Mouse (Mus musculus) kidney, postnatal 0 days (tissue): ENCODE measurements at regions not wholly inside any gene's neighbourhood (a gene's known extent, or its start where the extent isn't known, plus 50 kb on each side); places are given as distances from the start of the nearest gene placed in this dataset.

ENCODE experiments used
- ATAC-seq: fragments of 200-750 bp; cut with Nextera tagmentation; replicated peaks from 2 replicates; pipeline ENCODE4 v1.8.0; 2017; ENCODE audit warnings: low read depth, moderate number of reproducible peaks, moderate TSS enrichment, moderate library complexity; ENCODE audit not compliant: low FRiP score
- DNase-seq: peaks from one replicate; pipeline ENCODE4 v3.0.0-alpha.2; 2016; ENCODE audit warnings: low spot score
- H3K27ac ChIP-seq: fragments of 300-500 bp; sonication (generic); 2 replicates; pipeline ENCODE4 v1.5.1; 2014; ENCODE audit warnings: mild to moderate bottlenecking
- H3K27me3 ChIP-seq: fragments of 300-500 bp; sonication (generic); 2 replicates; pipeline ENCODE4 v1.6.1; 2014; ENCODE audit warnings: low read length, mixed read lengths; ENCODE audit not compliant: insufficient read depth
- H3K36me3 ChIP-seq: fragments of 300-500 bp; sonication (generic); 2 replicates; pipeline ENCODE4 v1.6.1; 2014; ENCODE audit warnings: low read length, mixed read lengths; ENCODE audit not compliant: insufficient read depth
- H3K4me1 ChIP-seq: fragments of 300-500 bp; sonication (generic); replicated peaks from 2 replicates; pipeline ENCODE4 v1.6.1; 2014; ENCODE audit warnings: antibody characterized with exemption, low read length, mixed read lengths; ENCODE audit not compliant: insufficient read depth
- H3K4me2 ChIP-seq: fragments of 300-500 bp; sonication (generic); 2 replicates; pipeline ENCODE4 v1.6.1; 2014; ENCODE audit warnings: mild to moderate bottlenecking, low read length, moderate library complexity, mixed read lengths
- H3K4me3 ChIP-seq: fragments of 300-500 bp; sonication (generic); replicated peaks from 2 replicates; pipeline ENCODE4 v1.5.1; 2014; ENCODE audit warnings: low read depth, low read length
- H3K9ac ChIP-seq: fragments of 300-500 bp; sonication (generic); 2 replicates; pipeline ENCODE4 v1.6.1; 2014; ENCODE audit warnings: low read depth, low read length
- H3K9me3 ChIP-seq: fragments of 300-500 bp; sonication (generic); replicated peaks from 2 replicates; pipeline ENCODE4 v1.6.1; 2016; ENCODE audit warnings: low read length, inconsistent platforms, mixed read lengths
- CTCF ChIP-seq: IDR thresholded peaks from 2 replicates; pipeline ENCODE4 v1.5.1; 2016; ENCODE audit warnings: antibody characterized with exemption, low read depth, mild to moderate bottlenecking, moderate library complexity
- WGBS: fragments of 180-500 bp; shearing (Covaris S2); extraction: QIAGEN DNeasy Blood & Tissue Kit; methylation state at CpG from one replicate; pipeline ENCODE4 v1.1.7; 2014; 5-methylcytosine and 5-hydroxymethylcytosine counted together

GRCm38 (mm10) chr9:71420064-71420463 is 65.7 kb downstream of the Polr2m start:
- no peak overlapping the region for H3K4me2 ChIP-seq
- no peak overlapping the region for H3K9ac ChIP-seq
- WGBS: 57% methylated on average over 5 of the region's 5 CpGs
- H3K4me3 ChIP-seq: no peak overlapping the region
- no peaks in the 10 kb centered on the region for H3K9me3 ChIP-seq
- H3K36me3 ChIP-seq: no peaks in the 10 kb centered on the region
- no peak for TF ChIP-seq CTCF
- DNase-seq (no peak), ATAC-seq (no peak)
- H3K27me3 ChIP-seq: no peaks in the 10 kb centered on the region
- no peaks in the 10 kb centered on the region for H3K4me1 ChIP-seq
- H3K27ac ChIP-seq: no peak overlapping the region

DNA sequence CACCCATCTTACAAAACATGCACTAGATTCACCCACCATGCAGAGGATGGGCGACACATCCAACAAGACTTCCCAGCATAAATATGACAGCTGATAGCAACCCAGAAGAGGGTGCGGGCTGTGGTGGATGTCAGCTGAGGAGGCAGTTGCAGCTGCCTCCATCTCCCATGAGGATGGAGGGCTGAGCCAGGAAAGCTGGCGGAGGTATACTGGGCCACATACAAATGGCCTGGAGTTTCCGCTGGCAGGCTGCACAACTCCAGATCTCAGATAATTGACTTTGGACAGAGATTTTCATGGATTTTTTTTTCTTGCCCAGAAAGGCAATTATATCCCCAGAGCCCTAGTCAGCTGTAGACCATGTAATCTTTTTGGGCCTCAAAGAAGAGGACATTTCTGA is 67.2 kb downstream of the Polr2m start:
- Histone ChIP-seq H3K4me3 (no peak overlapping the region), H3K4me2 (no peak overlapping the region), H3K4me1 (no peaks in the 10 kb centered on the region), H3K9ac (no peak overlapping the region), H3K36me3 (no peaks in the 10 kb centered on the region), H3K9me3 (no peaks in the 10 kb centered on the region), H3K27me3 (no peaks in the 10 kb centered on the region), H3K27ac (no peak overlapping the region)
- DNase-seq (no peak), ATAC-seq (no peak)
- WGBS: 90% methylated on average over 4 of the region's 4 CpGs
- no peak for TF ChIP-seq CTCF

DNA sequence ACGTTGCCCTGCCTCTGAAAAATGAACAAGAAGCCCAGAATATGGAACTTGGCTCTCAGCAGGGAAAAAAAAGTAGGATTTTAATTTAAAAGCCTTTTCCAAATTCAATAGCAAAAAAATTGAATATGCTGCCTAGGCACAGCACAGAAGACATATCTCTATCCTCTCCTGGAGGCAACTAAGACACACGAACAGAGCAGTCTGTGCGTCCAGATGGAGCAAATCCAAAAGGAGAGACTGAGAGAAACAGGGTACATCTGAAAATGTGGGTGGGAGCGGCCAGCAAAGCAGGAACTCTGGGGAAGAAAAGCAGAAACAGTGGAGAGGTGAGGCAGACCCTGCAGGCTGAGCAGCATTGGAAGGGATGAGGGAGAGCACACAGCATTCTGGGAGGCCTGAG is 68.5 kb downstream of the Polr2m start:
- ATAC-seq (no peak), DNase-seq (no peak)
- WGBS: 73% methylated on average over 4 of the region's 4 CpGs
- no peaks in the 10 kb centered on the region for H3K4me1 ChIP-seq
- no peaks in the 10 kb centered on the region for H3K36me3 ChIP-seq
- H3K4me3 ChIP-seq: no peak overlapping the region
- no peaks in the 10 kb centered on the region for H3K9me3 ChIP-seq
- H3K9ac ChIP-seq: no peak overlapping the region
- no peak overlapping the region for H3K4me2 ChIP-seq
- TF ChIP-seq CTCF: no peak
- H3K27ac ChIP-seq: no peak overlapping the region
- H3K27me3 ChIP-seq: no peaks in the 10 kb centered on the region

DNA sequence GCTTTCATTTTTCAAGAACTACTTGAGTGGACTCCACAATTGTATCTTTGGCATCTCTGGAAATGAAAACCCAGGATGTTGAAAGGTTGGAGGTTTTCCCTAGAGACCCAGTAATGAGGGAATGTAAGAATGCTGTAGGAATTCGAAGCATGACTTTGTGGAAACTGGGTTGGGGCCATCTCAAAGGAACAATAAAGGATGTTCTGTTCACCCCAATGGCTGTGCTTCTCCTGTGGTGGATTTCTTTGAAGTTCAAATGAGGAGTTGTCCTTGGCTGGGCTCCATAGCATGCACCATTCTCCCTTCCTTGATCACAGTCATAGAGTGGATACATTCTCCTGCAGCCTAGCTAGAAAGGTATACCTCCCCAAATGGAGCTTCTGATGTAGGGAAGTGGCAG is 74.6 kb downstream of the Polr2m start:
- WGBS: 78% methylated on average over 1 of the region's 1 CpGs
- Histone ChIP-seq H3K4me2 (no peak overlapping the region), H3K9me3 (no peaks in the 10 kb centered on the region), H3K36me3 (no peaks in the 10 kb centered on the region), H3K27me3 (no peaks in the 10 kb centered on the region), H3K4me1 (no peaks in the 10 kb centered on the region), H3K9ac (no peak overlapping the region), H3K4me3 (no peak overlapping the region), H3K27ac (no peak overlapping the region)
- no peak for DNase-seq
- no peak for TF ChIP-seq CTCF
- no peak for ATAC-seq

GRCm38 (mm10) chr9:71409925-71410324 is 75.8 kb downstream of the Polr2m start:
- 100% methylated on average over 1 of the region's 1 CpGs for WGBS
- Histone ChIP-seq H3K9ac (no peak overlapping the region), H3K9me3 (no peaks in the 10 kb centered on the region), H3K4me1 (no peaks in the 10 kb centered on the region), H3K4me3 (no peak overlapping the region), H3K4me2 (no peak overlapping the region), H3K27me3 (no peaks in the 10 kb centered on the region), H3K36me3 (no peaks in the 10 kb centered on the region), H3K27ac (no peak overlapping the region)
- ATAC-seq (no peak), DNase-seq (no peak)
- TF ChIP-seq CTCF: peak; percentile 10; the same call in 1 of the 2 replicates

DNA sequence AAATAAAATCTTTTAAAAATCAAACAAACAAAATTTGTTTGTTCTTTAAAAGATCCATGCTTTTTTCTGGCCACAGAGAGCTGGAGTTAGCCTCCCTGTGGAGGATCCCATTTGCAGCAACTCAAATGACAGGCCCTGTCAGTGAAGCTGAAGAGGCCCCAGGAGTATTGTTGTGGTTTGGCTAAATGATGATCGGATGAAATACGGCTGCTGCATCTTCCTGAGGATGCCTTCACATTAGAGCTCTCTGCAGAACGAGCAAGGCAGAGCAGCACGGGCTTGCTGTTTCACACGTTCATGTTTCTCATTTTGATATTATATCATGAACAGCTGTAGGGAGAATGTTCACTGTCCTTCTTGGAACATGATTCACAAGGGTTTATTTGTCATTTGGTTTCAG is 76.8 kb downstream of the Polr2m start:
- Histone ChIP-seq H3K27me3 (no peaks in the 10 kb centered on the region), H3K4me2 (no peak overlapping the region), H3K9me3 (no peaks in the 10 kb centered on the region), H3K36me3 (no peaks in the 10 kb centered on the region), H3K9ac (no peak overlapping the region), H3K4me3 (no peak overlapping the region), H3K4me1 (no peaks in the 10 kb centered on the region), H3K27ac (no peak overlapping the region)
- ATAC-seq: no peak
- no peak for TF ChIP-seq CTCF
- DNase-seq: no peak
- WGBS: 62% methylated on average over 5 of the region's 5 CpGs

GRCm38 (mm10) chr9:71404396-71405135 is 81.2 kb downstream of the Polr2m start:
- ATAC-seq (no peak), DNase-seq (peak; percentile 40)
- 61% methylated on average over 8 of the region's 8 CpGs for WGBS

More at GRCm38 (mm10) chr9:71404396-71405135, 81.2 kb downstream of the Polr2m start:
- TF ChIP-seq CTCF: no peak
- Histone ChIP-seq H3K36me3 (no peaks in the 10 kb centered on the region), H3K4me2 (no peak overlapping the region), H3K4me1 (no peaks in the 10 kb centered on the region), H3K9me3 (no peaks in the 10 kb centered on the region), H3K27me3 (no peaks in the 10 kb centered on the region), H3K4me3 (no peak overlapping the region), H3K27ac (no peak overlapping the region), H3K9ac (no peak overlapping the region)
